Mouse (Mus musculus) hindbrain, postnatal 0 days (tissue): Measurements from ENCODE around the gene Cant1. TPM values are rescaled to one million over a fixed set of nuclear protein-coding genes. Genes with fewer than 3 reads are reported as not detected.

ENCODE experiments used
- ATAC-seq: fragments of 200-750 bp; cut with Nextera tagmentation; 2 replicates; pipeline ENCODE4 v1.8.0; 2017; ENCODE audit warnings: mild to moderate bottlenecking, moderate TSS enrichment, moderate library complexity
- DNase-seq: peaks from one replicate; pipeline ENCODE4 v3.0.0-alpha.2; 2015; ENCODE audit warnings: low spot score
- H3K27ac ChIP-seq: fragments of 300-500 bp; sonication (generic); 2 replicates; pipeline ENCODE4 v1.5.1; 2014; ENCODE audit warnings: mild to moderate bottlenecking
- H3K27me3 ChIP-seq: fragments of 300-500 bp; sonication (generic); 2 replicates; pipeline ENCODE4 v1.6.1; 2014; ENCODE audit warnings: low read length, mixed read lengths; ENCODE audit not compliant: insufficient read depth
- H3K36me3 ChIP-seq: fragments of 300-500 bp; sonication (generic); 2 replicates; pipeline ENCODE4 v1.6.1; 2014; ENCODE audit warnings: low read length, mixed read lengths; ENCODE audit not compliant: insufficient read depth
- H3K4me1 ChIP-seq: fragments of 300-500 bp; sonication (generic); 2 replicates; pipeline ENCODE4 v1.6.1; 2014; ENCODE audit warnings: antibody characterized with exemption, low read length, mixed read lengths; ENCODE audit not compliant: insufficient read depth
- H3K4me2 ChIP-seq: fragments of 300-500 bp; sonication (generic); 2 replicates; pipeline ENCODE4 v1.6.1; 2014; ENCODE audit warnings: low read depth, mild to moderate bottlenecking, low read length, moderate library complexity, mixed read lengths
- H3K4me3 ChIP-seq: fragments of 300-500 bp; sonication (generic); 2 replicates; pipeline ENCODE4 v1.5.1; 2014; ENCODE audit warnings: low read length
- H3K9ac ChIP-seq: fragments of 300-500 bp; sonication (generic); replicated peaks from 2 replicates; pipeline ENCODE4 v1.6.1; 2014; ENCODE audit warnings: mild to moderate bottlenecking, low read length, moderate library complexity, mixed read lengths
- H3K9me3 ChIP-seq: fragments of 300-500 bp; sonication (generic); 2 replicates; pipeline ENCODE4 v1.6.1; 2016; ENCODE audit warnings: low read length, mixed read lengths
- CTCF ChIP-seq: IDR thresholded peaks from 2 replicates; pipeline ENCODE4 v1.5.1; 2016; ENCODE audit warnings: antibody characterized with exemption, control low read depth, low read depth
- WGBS: fragments of 180-500 bp; shearing (Covaris S2); extraction: QIAGEN DNeasy Blood & Tissue Kit; methylation state at CpG from one replicate; pipeline ENCODE4 v1.1.7; 2014; 5-methylcytosine and 5-hydroxymethylcytosine counted together
- polyA plus RNA-seq: library from polyadenylated mRNA; unstranded; fragments of >200 nt; fragmentation: Nextera tagmentation; extraction: Ambion mirVana; gene quantifications from 2 replicates; pipeline ENCODE4 v1.2.1, GENCODE M21; 2015
- total RNA-seq: library from RNA; depleted of rRNA; stranded (reverse); fragments of >200 nt; gene quantifications from 2 replicates; pipeline ENCODE4 v1.2.3, GENCODE M21; 2014

Cant1 gene
- total and polyA plus RNA-seq, 2 experiments from 2014 or later = 25.8 to 47.9 TPM

- H3K27ac ChIP-seq = no peak overlapping the region
- ATAC-seq = no peak
- 64% methylated on average over 6 of the region's 6 CpGs for WGBS
Measured at GRCm38 (mm10) chr11:118403951-118404899, 14.7 kb downstream of the Cant1 start.

GRCm38 (mm10) chr11:118403183-118403582, 15.7 kb downstream of the Cant1 start:
- no peak overlapping the region for H3K4me2 ChIP-seq
- no peak overlapping the region for H3K27ac ChIP-seq
- H3K4me3 ChIP-seq = no peak overlapping the region
- H3K27me3 ChIP-seq = no peaks in the 10 kb centered on the region
- H3K9me3 ChIP-seq = no peaks in the 10 kb centered on the region
- peaks cover 18% of the 10 kb centered on the region for H3K36me3 ChIP-seq
- H3K9ac ChIP-seq = no peak overlapping the region
- ATAC-seq (no peak), DNase-seq (no peak)
- TF ChIP-seq CTCF = no peak
- H3K4me1 ChIP-seq = peaks cover 3% of the 10 kb centered on the region; the same call in 1 of the 2 replicates
- 98% methylated on average over 2 of the region's 2 CpGs for WGBS

More at GRCm38 (mm10) chr11:118403951-118404899, 14.7 kb downstream of the Cant1 start:
- TF ChIP-seq CTCF = no peak
- Histone ChIP-seq H3K9ac (no peak overlapping the region), H3K4me3 (no peak overlapping the region), H3K4me1 (peaks cover 3% of the 10 kb centered on the region; the same call in 1 of the 2 replicates), H3K36me3 (peaks cover 21% of the 10 kb centered on the region), H3K4me2 (no peak overlapping the region), H3K9me3 (no peaks in the 10 kb centered on the region), H3K27me3 (no peaks in the 10 kb centered on the region)
- no peak for DNase-seq

- H3K9ac ChIP-seq = peak within 1 kb of the TSS; percentile 17
- peaks cover 3% of the 10 kb centered on the region; the same call in 1 of the 2 replicates for H3K4me1 ChIP-seq
- TF ChIP-seq CTCF = peak; percentile 62
- peaks cover 6% of the 10 kb centered on the region; the same call in 1 of the 2 replicates for H3K36me3 ChIP-seq
- no peaks in the 10 kb centered on the region for H3K9me3 ChIP-seq
- WGBS = 48% methylated on average over 7 of the region's 7 CpGs
- no peak within 1 kb of the TSS for H3K4me3 ChIP-seq
- H3K27me3 ChIP-seq = no peaks in the 10 kb centered on the region
- H3K4me2 ChIP-seq = peak within 1 kb of the TSS; percentile 27
- ATAC-seq (peak; percentile 81), DNase-seq (peak; percentile 77)
- peak within 1 kb of the TSS; percentile 70 for H3K27ac ChIP-seq
Measured at GRCm38 (mm10) chr11:118401760-118402280, 17.1 kb downstream of the Cant1 start, which contains the start of gene Lgals3bp. Gene Lgals3bp (minus strand): TSS chr11:118402092.

GRCm38 (mm10) chr11:118401195-118401594, 17.7 kb downstream of the Cant1 start:
- H3K36me3 ChIP-seq = no peaks in the 10 kb centered on the region
- no peak overlapping the region for H3K4me3 ChIP-seq
- no peaks in the 10 kb centered on the region for H3K27me3 ChIP-seq
- ATAC-seq (no peak), DNase-seq (no peak)
- WGBS = 82% methylated on average over 4 of the region's 4 CpGs
- H3K27ac ChIP-seq = peak overlapping the region; percentile 70
- no peak overlapping the region; the same call in 1 of the 2 replicates for H3K9ac ChIP-seq
- H3K4me2 ChIP-seq = peak overlapping the region; percentile 27
- peaks cover 3% of the 10 kb centered on the region; the same call in 1 of the 2 replicates for H3K4me1 ChIP-seq
- no peaks in the 10 kb centered on the region for H3K9me3 ChIP-seq
- TF ChIP-seq CTCF = no peak

- peak; percentile 26 for DNase-seq
- peak overlapping the region; percentile 27; the same call in 1 of the 2 replicates for H3K4me2 ChIP-seq
- no peak for TF ChIP-seq CTCF
Measured at GRCm38 (mm10) chr11:118400566-118400936, 18.3 kb downstream of the Cant1 start.

GRCm38 (mm10) chr11:118399891-118400565, 18.9 kb downstream of the Cant1 start:
- Histone ChIP-seq H3K4me3 (no peak overlapping the region), H3K4me2 (no peak overlapping the region), H3K36me3 (no peaks in the 10 kb centered on the region), H3K9me3 (no peaks in the 10 kb centered on the region), H3K27me3 (no peaks in the 10 kb centered on the region), H3K27ac (no peak overlapping the region), H3K4me1 (peaks cover 3% of the 10 kb centered on the region; the same call in 1 of the 2 replicates), H3K9ac (no peak overlapping the region)
- TF ChIP-seq CTCF = no peak
- DNase-seq = no peak
- WGBS = 73% methylated on average over 5 of the region's 5 CpGs
- 0 out of 2 replicates have a peak, but pooled peaks have one; percentile 2 for ATAC-seq

More at GRCm38 (mm10) chr11:118400566-118400936, 18.3 kb downstream of the Cant1 start:
- 25% methylated on average over 6 of the region's 6 CpGs for WGBS
- no peaks in the 10 kb centered on the region for H3K9me3 ChIP-seq
- no peak overlapping the region for H3K9ac ChIP-seq
- no peak overlapping the region for H3K4me3 ChIP-seq
- no peaks in the 10 kb centered on the region for H3K27me3 ChIP-seq
- H3K27ac ChIP-seq = 0 out of 2 replicates have a peak overlapping the region, but pooled peaks have one; percentile 70
- 0 out of 2 replicates have a peak, but pooled peaks have one; percentile 16 for ATAC-seq
- no peaks in the 10 kb centered on the region for H3K36me3 ChIP-seq
- peaks cover 3% of the 10 kb centered on the region; the same call in 1 of the 2 replicates for H3K4me1 ChIP-seq
